Mouse (Mus musculus): ENCODE measurements around the gene Rps17.

The Rps17 gene

DNA sequence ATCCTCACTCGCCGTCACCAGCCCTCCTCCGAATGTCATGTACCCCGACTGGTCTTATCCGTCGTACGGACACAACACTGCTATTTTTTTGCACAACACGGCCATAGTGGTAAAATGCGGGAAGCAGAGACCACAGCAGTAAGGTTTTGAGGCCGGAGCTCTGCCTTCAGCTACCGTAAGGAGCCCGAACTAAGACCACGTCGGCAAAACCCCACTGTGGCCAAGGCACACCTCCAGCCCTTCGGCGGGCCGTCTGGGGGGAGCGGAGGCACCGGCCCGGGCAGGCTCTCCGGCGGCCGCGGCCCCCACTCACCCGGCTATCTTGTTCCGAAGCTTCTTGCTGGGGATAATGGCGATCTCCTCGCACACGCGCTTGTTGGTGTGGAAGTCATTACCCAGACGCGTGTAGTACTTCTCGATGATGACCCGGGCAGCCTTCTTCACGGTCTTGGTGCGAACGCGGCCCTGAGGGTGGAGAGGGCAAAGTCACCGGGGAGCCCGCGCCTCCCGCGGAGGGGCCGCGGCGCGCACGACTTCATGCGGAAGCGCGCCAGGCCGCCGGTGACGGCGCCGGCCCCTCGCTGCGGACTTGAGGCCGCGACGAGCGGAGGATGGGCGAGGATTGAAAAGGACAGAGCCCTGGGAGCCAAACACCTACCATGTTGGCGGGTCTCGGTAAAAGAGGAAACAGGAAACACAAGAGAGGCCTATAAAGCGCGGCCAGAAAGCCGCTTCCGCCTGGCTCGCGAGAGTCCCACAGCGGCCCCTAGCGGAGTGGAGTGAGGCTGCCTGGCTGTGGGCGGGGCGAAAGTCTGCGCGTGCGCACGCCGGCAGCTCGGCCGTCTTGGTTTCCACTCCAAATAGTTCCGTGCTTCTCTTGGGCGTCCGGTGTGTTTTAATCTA is at the start of gene Rps17:
Rps17 (minus strand) TSS at position 711 of the 903 bp plus-strand sequence.
- peak; percentile 94 to 97 for DNase-seq

DNA sequence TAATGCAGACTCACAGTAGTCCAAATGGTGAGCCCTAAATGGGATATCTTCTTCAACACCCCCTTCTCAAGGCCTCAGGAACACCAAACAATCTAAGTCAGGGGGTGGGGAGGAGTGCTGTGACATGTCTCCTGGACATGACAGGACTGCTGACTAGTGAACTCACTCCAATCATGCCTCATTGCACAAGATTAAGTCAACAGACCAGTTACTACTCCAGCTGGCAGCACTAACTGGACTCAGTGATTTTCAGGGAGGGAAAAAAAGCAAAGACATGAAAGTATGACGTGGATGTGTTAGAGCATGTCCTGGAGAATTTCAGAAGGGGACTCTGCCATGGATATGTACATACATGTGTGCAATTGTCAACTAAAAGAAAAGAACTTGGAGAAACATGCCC is 34.3 kb upstream of the Rps17 start:
- DNase-seq: no peak

DNA sequence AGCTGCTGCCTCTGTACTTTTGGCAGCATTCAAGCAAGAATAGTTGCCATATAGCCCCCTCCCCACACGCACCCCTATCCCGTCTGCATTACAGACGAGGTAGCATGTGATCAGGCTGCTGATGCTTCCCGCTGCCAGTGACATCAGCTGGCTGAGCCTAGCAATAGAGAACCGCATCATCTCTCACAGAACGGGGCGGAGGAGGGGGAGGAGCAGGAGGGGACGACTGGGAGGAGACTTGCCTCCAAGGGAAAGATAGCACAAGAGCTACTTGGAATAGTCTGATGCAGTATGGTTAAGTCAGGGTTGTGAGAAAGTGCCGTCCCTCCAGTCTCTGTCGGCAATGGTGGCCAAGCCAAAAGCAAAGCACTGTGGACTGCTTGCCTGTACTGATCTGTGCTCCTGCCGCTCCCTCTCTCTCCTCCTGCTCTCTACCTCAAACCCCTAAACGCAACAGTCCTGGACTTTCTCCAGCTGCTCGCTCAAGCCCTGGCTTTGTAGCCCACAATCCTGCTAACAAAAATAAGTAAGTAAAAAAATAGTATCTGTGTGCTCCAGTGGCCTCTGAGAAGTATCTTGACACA is 27.4 kb upstream of the Rps17 start:
- DNase-seq: peak in 1 of 2 experiments; percentile 17

DNA sequence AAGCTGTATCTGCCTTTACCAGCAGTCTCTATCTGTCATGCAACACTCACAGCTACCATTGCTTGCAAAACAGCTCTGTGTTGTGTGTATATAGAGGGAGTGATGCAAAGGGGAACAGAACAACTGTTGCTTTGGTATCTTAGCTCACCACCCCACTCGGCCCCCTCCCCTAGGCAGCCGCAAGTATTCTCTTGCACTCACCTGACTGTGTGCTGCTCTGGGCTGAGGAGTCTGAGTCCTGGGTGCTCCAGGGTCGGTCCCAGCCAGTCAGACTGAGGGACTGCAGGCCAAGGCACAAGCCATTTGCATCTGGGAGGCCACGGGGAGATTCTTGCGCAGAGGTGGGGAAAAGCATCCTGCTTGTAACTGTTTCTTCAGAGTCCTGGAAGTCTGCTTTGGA is 26.8 kb upstream of the Rps17 start:
- no peak for DNase-seq

DNA sequence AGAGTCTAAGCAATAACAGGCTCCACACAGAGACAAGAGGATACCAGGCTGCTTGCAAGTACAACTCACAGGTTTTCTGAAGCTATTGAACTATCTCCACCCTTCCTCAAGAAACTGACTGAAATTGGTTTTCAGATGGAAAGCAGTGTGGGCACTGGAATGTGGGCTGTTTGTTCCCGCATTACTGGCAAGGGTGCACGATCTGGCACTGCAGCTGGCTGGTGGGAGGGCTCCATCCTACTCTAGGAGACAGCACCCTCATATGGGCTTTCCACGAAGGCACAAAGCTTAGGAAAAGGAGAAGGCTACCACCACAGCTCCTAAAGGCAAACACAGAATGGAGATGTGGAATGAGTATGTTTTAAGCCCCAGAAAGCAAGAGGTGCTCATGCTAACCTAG is 24.7 kb upstream of the Rps17 start:
- no peak for DNase-seq

DNA sequence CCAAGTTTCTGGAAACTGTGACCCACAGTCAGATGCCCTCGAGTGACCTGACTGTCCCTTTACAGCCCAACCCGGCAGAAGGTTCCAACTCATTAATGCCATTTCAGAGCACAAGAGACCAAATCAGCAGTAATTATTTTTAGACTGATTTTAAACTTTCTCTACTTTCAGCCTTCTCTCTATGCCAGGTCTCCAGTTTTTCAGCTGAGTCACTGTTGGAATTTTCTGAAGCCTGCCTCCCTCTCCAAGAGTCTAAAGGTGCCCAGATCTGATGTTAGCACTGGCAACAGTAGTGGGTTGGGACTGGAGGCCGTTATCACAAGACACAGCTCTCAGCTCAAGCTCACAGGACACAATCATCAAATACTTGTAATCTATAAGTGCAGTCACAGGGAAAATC is 22.9 kb upstream of the Rps17 start:
- DNase-seq: no peak

DNA sequence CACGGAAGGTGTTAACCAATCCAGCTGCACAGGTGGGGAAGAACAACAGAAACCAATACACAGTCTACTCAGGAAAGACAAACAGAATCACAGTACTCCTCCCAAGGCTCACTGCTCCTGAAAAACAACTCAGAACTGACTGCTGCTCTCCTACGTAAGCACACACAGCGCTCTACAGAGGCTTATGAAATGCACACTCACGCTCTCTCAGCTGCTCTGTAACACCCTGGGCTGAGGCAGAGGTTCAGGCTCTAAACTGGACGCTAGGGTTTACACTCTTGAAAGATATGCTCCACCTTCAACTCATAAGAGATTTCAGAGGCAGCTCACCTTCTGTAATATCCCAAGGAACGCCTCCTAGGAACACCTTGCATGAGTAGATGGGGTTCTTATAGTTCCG is 11.9 kb upstream of the Rps17 start:
- no peak for DNase-seq

DNA sequence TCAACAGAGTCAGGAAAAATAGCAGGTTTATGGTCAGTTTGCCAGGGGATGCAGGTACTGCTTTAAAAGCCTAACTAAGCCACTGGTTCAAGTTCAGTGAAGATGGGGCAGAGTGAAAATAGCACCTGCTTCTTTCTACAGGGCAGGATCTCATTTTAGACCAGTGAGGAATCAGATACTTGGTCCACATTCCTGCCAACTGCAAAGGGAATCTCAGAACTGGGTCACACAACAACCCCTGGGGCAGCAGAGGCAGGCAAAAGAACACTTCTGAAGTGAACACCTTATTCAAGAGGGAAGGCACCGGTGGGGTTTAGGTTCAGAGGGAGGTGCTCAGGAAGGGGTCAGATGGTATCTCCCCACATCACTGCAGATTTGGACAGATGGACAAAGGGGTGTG is 11.3 kb upstream of the Rps17 start:
- DNase-seq: no peak

DNA sequence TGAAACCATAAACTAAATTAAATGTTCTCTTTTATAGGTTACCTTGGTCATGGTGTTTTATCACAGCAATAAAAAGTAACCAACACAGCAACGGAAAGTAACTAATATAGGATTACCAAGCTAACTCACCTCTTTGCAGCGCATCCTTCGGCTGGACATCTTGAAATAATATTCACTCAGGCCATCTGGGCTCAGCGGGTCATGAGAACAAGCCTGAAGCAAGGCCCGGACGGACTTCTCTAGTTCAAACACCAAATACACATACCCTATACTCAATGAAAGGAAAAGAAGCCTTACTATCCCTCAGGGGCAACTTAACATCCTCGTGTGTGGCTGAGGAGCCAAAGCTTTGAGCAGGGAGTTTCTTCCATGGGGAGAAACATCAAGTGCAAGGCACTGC is 10.7 kb upstream of the Rps17 start:
- DNase-seq: no peak

DNA sequence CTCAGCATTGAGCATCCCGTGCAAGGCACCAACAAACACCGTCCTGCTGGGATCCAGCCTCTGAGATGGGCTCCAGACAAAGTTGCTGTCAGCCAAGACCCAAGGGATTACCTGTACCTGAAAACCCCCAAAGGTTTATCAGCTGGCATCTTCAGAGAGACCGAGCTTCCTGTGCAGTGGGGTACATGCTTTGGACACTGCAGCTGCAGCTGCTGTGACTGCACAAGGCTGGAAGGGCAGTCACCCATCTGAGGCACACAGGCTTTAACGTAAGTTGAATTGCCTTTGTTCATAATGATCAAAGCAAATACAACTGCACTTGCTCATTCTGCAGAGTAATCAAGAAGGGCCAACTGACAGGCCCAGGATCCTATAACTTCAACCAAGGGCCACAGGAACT is 6.8 kb upstream of the Rps17 start:
- no peak for DNase-seq

DNA sequence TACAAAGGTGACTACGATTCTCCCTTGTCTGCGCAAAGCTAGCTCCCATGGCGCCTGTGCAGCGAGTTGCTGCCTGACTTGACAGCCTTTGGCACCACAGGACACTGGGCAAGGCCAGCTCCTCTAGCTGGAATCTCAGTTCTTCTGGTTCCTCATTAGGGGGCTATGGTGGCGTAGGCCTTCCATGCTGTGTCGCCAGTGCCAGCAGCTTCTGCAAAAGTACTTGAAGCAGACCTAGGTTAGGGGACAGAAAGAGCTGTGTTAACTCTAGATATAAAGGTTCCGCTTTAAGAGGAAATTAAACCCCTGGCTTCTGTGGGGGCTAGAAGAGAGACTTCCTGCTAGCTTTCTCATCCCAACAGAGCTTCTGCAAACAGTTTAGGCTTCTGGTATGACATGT is 3.2 kb upstream of the Rps17 start:
- no peak for DNase-seq

DNA sequence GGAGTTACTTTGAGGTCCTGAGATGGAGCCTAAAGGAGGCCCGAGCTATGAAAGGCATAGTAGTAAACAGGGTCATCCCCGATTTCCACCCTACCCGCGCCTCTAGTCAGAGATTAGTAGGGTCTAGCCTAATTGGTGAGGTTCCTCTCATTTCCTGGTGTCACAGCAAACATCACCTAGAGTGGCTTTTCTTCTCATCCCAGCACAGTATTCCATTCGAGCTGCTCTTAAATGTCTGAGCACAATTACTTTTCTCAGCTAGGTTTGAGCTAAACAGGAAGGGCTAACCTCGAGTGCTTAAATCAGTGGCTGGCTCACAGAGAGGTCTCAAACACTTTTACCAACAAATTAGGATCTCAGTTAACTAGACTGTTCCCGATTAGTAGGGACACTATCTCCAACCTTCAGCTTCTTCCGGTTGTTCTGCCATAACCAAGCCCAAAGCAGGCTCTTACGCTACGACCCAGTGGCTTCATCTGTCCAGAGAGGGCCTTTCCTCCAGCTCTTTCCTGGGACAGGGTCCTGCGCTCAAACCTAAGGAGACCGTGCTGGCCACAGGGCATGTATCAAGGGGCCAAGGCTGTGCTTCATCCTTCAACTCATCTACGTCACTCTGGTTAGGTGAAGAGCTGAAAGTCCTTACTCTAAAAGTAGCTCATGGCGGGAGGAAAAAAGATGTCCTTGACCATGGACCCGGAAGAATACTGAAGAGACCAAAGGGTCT is 555 bp upstream of the Rps17 start:
- no peak for DNase-seq

DNA sequence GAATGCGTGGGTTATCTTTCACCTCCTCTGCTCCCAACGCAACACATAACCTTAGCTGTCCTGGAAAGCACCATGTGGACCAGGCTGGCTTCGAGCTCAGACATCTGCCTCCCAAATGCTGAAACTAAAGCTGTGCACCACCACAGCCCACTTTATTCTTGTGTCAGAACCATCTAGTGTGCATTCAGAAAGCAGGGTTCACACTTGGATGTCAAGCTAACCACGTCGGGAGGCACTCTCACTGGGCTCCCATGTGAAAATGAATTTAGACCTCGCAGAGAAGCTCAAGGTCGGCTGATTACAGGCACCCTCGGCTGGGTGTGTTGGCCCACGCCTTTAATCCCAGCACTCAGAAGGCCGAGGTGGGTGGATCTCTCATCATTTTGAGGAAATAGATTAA is 1.2 kb downstream of the Rps17 start:
- DNase-seq: no peak

DNA sequence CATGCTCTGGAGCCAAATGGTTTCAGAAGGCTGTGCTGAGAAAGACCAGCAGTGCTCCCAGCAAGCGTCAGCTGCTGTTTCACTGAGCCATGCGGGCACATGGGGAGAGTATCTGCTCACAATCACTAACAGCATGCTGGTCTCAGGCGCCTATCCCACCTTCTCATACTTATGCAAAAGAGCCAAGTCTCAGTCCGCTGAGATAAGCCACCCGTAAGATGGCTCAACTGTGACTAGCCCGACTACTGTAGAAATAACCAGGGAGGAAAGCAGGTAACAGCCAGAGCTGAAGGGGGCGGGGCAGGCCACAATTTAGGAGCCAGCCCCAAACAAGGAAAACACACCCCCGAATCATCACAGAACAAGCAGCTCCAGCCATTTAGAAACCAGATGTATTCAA is 1.7 kb downstream of the Rps17 start:
- DNase-seq: peak in 1 of 2 experiments; percentile 62

DNA sequence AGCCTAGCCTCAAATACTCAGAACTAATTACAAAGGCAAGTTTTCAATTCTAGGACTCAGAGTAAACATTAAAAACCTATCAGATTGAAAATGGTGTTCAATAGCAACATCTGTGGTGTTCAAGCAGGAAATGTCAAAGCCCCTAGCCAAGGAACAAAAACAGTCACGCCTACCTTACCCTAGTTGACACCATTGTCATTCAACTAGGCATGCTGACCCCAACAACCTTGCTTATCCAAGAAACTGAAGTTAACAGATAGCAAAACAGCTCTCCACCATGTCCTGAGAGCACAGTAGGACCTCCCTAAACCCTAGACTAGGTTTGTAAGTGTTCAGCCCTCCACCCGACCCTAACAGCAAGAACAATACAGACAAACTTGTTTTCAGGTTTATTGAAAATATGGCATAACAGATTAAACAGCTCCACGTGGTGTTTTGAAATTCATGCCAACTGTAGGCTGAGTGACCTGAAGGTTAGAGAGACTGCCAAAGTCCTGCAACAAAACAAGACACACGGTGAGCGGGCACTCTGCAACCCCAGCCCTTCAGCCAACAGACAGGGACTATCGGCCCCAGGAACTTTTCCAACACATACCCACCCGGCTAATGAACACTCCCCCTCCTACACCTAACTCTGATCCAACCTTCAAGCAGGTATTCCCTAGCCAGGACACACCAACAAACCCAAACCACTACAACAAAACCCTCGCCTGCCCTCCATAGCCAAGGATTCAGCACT is 2.5 kb downstream of the Rps17 start:
- DNase-seq: peak; percentile 36 to 46

DNA sequence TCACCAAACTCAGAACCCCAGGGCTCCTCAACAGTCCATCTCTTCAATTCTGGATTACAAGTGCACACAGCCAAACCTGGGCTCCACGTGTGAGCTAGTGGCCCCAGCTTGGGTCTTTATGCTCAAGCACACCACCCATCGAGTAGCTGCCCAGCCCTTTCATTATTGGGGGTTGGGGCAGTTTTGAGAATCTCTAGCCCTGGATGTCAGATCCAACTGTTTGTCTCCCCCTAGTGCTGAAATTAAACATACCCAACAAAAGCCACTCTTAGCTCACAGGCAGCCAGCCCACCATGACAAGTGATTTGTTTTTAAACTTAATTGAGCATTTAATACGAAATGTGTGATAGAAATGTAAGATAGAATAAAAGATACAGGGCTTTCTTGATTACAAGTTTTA is 3.5 kb downstream of the Rps17 start:
- peak; percentile 34 to 39 for DNase-seq

DNA sequence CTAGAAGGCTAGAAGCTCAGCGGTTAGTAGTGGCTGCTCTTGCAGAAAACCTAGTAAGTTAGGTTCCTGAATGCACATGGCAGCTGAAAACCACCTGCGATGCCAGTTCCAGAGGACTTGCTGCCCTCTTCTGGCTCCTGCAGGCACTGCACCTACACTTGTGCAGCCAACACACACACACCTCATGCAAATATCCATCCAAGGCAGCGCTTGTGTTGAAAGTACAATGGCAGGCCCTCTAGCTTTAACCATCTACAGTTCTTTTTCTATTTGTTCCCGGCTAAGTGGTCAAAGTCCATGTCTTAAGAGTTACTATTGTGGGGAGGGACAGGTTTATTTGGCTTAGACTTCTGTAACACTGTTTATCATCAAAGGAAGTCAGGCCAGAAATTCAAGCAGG is 5.3 kb downstream of the Rps17 start:
- peak; percentile 62 to 84 for DNase-seq

DNA sequence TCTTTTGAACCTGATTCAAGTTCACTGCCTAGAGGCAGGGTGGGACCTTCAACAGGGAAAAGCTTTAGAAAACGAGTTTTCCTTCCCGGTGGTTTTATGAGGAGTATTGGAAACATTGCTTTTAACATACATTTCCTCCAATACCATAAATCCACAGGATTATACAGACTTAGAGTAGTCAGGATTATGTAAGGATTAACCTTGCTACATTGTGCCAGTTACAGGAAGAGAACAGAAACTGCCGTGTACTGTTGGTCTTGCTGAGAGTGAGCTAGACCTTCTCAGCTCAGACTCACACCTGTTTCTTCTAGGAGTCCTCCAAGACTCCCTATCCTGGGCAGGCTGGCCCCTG is 6.6 kb downstream of the Rps17 start:
- DNase-seq: no peak

DNA sequence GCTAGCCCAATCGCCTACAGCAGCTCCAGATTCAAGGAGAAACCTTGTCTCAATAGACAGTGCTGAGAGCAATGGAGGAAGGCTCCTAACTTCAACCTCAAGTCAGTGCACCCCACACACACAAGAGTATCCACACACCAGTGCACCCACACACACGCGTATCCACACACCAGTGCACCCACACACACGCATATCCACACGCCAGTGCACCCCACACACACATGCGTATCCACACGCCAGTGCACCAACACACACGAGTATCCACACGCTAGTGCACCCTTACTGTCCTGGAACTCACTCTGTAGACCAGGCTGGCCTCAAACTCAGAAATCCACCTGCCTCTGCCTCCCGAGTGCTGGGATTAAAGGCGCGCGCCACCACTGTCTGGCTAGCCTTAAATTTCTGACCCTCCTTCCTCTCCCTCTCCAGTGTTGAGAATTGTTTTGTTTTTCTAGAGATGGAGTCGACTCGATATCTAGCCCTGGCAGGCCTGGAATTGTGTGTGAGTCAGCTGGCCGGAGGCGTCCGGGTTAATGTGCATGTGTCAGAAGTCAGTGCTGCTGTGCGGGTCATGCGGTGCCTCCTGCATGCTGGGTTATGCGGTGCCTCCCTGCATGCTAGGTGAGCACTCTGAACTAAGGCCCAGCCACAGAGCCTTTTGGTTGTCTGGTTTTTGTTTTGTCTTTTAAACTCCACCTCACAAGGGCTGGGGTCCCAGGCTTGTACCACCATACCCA is 7.1 kb downstream of the Rps17 start:
- no peak for DNase-seq

DNA sequence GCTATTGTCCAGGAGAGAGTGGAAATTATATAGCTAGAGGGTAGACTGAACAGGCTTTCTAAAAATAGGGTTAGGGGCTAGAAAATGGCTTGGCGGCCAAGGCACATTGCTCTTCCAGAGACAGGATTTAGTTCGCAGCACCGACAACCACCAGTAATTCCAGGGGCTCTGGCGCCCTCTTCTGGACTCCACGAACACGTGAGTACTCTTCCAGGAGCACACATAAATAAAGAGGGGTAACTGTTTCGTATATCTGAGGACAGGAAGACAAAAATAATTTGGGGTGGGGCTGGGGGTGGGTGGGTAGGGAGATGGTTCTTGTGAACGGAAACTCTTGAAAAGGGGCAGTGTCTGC is 8.6 kb downstream of the Rps17 start:
- peak; percentile 66 to 89 for DNase-seq

DNA sequence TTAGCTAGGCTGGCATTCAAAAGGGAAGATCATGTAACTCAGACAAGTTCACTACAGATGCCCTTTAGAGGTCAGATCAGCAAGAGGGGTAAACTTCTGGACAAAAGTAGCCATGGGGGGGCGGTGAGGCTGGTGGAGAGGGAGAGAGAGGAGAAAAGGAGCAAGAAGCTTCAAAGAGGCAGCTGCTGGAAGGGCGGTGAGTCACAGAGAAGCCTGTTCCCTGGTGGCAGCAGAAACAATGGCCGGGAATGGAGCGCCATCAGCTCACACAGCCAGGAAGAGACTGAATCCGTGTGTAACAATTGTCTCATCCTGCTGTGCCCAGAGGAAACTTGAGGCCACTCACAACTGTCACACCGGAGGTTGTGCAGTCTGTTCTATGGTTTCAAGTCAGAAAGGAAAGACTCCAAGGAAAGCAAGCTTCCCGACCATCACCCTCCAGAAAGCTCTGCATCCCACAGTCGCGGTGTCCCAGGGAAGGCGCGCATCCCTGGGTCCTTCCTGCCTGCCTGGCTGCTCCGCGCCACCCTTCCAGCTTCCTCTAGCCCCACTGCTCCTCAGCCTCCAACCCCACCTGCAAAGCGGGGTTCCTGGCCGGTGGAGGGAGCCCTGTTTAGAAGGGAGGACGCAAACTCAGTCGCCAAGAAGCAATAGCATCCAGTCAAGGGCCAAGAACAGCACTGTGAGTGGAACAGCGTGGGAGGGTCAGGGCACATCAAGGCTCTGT is 9.2 kb downstream of the Rps17 start:
- peak; percentile 51 to 57 for DNase-seq

DNA sequence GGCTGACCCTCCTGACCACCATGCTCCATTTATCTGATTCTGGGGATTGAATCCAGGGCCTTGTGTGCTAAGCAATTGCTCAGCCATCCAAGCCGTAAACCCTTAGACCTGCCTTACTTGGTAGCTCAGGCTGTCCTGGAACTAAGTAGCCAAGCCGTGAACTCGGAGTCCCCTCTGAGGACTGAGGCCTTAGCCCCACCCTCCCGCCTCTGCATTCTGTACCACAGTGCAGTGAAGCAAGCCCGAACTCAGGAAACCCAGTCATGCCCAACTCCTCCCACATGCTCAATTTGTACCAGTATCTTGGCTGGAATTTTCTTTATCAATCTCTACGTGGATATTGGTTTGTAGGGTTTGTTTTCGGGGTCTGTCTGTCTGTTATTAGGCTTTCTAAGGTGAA is 13.2 kb downstream of the Rps17 start:
- no peak for DNase-seq
